Mouse (Mus musculus) E14TG2a.4 (cell line): Measurements from ENCODE around the gene Gm10190.

Experiments used
- CTCF ChIP-seq: conservative IDR thresholded peaks from 2 replicates; pipeline ENCODE4 v1.5.1; 2014; ENCODE audit warnings: low read length
- POU5F1 ChIP-seq: IDR thresholded peaks from 2 replicates; pipeline ENCODE4 v1.6.1; 2014; ENCODE audit warnings: low read length, borderline replicate concordance

- TF ChIP-seq CTCF (no peak), POU5F1 (no peak)
These were observed 4.7 kb downstream of the Gm10190 start for GRCm38 (mm10) chr17:80368606-80369005.
